ENCODE assay signal across 8 mouse cellular contexts in genomic region chr1:179667450-179667849, GRCm38 (mm10). TPM values are rescaled to one million over a fixed set of nuclear protein-coding genes. Genes with fewer than 3 reads are reported as not detected.
DNase-seq lines count a peak whose midpoint lies in the region; ATAC-seq and TF ChIP-seq lines count a peak whose summit lies in the region.

No protein-coding gene starts in this region.

- WGBS in embryonic facial prominence, embryonic 10.5 days, result under 1% methylated on average over 7 of the region's 7 CpGs
- 2% methylated on average over 7 of the region's 7 CpGs for WGBS in hindbrain, postnatal 0 days

- peak overlapping the region; percentile 86 for H3K9ac ChIP-seq in hindbrain, postnatal 0 days (replicated peaks; ENCODE audit: low read length)

- H3K79me2 ChIP-seq in myocyte (ENCODE audit: control insufficient read depth, insufficient read depth), result no peaks in the 10 kb centered on the region

- peaks cover 20% of the 10 kb centered on the region for H3K4me1 ChIP-seq in embryonic facial prominence, embryonic 10.5 days
- peaks cover 13% of the 10 kb centered on the region for H3K4me1 ChIP-seq in hindbrain, postnatal 0 days (ENCODE audit: insufficient read depth, low read length)

- H3K4me2 ChIP-seq in hindbrain, postnatal 0 days (ENCODE audit: low read depth, low read length), result peak overlapping the region; percentile 83
- H3K4me2 ChIP-seq in myocyte (ENCODE audit: low read depth), result peak overlapping the region; percentile 75

- H3K27ac ChIP-seq in layer of hippocampus, adult 2 months, result peak overlapping the region; percentile 86
- H3K27ac ChIP-seq in embryonic facial prominence, embryonic 10.5 days (replicated peaks), result peak overlapping the region; percentile 92
- H3K27ac ChIP-seq in hindbrain, postnatal 0 days, result peak overlapping the region; percentile 88

- H3K27me3 ChIP-seq in embryonic facial prominence, embryonic 10.5 days (replicated peaks; ENCODE audit: low read depth, poor library complexity, severe bottlenecking), result no peaks in the 10 kb centered on the region
- no peaks in the 10 kb centered on the region for H3K27me3 ChIP-seq in hindbrain, postnatal 0 days (ENCODE audit: insufficient read depth, low read length)
- H3K27me3 ChIP-seq in myocyte (ENCODE audit: control insufficient read depth, insufficient read depth, insufficient read length), result no peaks in the 10 kb centered on the region

- TF ChIP-seq CTCF in layer of hippocampus, adult 2 months (conservative IDR thresholded peaks at IDR 0.05), result no peak
- TF ChIP-seq CTCF in hindbrain, postnatal 0 days (IDR thresholded peaks at IDR 0.05; ENCODE audit: low read depth), result no peak

- peaks cover 15% of the 10 kb centered on the region for H3K36me3 ChIP-seq in embryonic facial prominence, embryonic 10.5 days (replicated peaks)
- 0 out of 2 replicates have a peak, but pooled peaks cover 4% of the 10 kb centered on the region for H3K36me3 ChIP-seq in hindbrain, postnatal 0 days (ENCODE audit: insufficient read depth, low read length)
- no peaks in the 10 kb centered on the region for H3K36me3 ChIP-seq in myocyte (ENCODE audit: control insufficient read depth, insufficient read depth)

- no peaks in the 10 kb centered on the region for H3K9me3 ChIP-seq in embryonic facial prominence, embryonic 10.5 days
- H3K9me3 ChIP-seq in hindbrain, postnatal 0 days (ENCODE audit: low read length), result no peaks in the 10 kb centered on the region

- H3ac ChIP-seq in myocyte (ENCODE audit: control insufficient read depth, insufficient read length), result peak overlapping the region; percentile 33

- TF ChIP-seq POLR2A in myocyte (IDR thresholded peaks at IDR 0.05; ENCODE audit: insufficient read length, low read depth), result no peak

- DNase-seq in layer of hippocampus, adult 2 months (ENCODE audit: low spot score in 2 of 2), result no peak
- no peak for DNase-seq in layer of hippocampus, postnatal 14 days (ENCODE audit: low spot score in 2 of 2)
- DNase-seq in embryonic facial prominence, embryonic 10.5 days (ENCODE audit: low spot score), result no peak
- no peak for DNase-seq in hindbrain, postnatal 0 days (ENCODE audit: low spot score)
- no peak for DNase-seq in frontal cortex, postnatal 36 days (ENCODE audit: low spot score in 2 of 2)
- DNase-seq in cerebellum, postnatal 4 days (ENCODE audit: low spot score in 2 of 2), result no peak
- no peak for DNase-seq in adrenal gland, postnatal 36 days

- H3K4me3 ChIP-seq in layer of hippocampus, adult 2 months, result peak overlapping the region; percentile 84
- H3K4me3 ChIP-seq in embryonic facial prominence, embryonic 10.5 days, result peak overlapping the region; percentile 88
- H3K4me3 ChIP-seq in hindbrain, postnatal 0 days (ENCODE audit: low read length), result peak overlapping the region; percentile 91
- H3K4me3 ChIP-seq in myocyte, result peak overlapping the region; percentile 66

- ATAC-seq in hindbrain, postnatal 0 days, result 0 out of 2 replicates have a peak, but pooled peaks have one; percentile 8

TF ChIP-seq in myocyte, 11 proteins besides CTCF, POLR2A, EP300 and RAD21:
- TF ChIP-seq REST (IDR thresholded peaks at IDR 0.05; ENCODE audit: insufficient read depth, insufficient read length) (no peak), TCF3 (IDR thresholded peaks at IDR 0.05; ENCODE audit: insufficient read length, low read depth) (no peak), USF1 (IDR thresholded peaks at IDR 0.05; ENCODE audit: low read depth) (no peak), MYOG (IDR thresholded peaks at IDR 0.05; ENCODE audit: control insufficient read depth in 1 of 3, insufficient read depth in 1 of 3, insufficient read length in 2 of 3, low read depth in 2 of 3) (no peak), TCF12 (IDR thresholded peaks at IDR 0.05; ENCODE audit: insufficient read depth, poor library complexity, severe bottlenecking) (no peak), CEBPB (IDR thresholded peaks at IDR 0.05; ENCODE audit: insufficient read depth, poor library complexity, severe bottlenecking) (no peak), SRF (IDR thresholded peaks at IDR 0.05; ENCODE audit: control insufficient read depth, insufficient read length, low read depth) (no peak), MYOD1 (IDR thresholded peaks at IDR 0.05; ENCODE audit: control insufficient read depth in 1 of 3, insufficient read length in 2 of 3, low read depth in 2 of 3) (no peak), E2F4 (IDR thresholded peaks at IDR 0.05; ENCODE audit: insufficient read depth) (no peak), MAX (IDR thresholded peaks at IDR 0.05; ENCODE audit: low read depth) (no peak), POLR2AphosphoS2 (IDR thresholded peaks at IDR 0.05; ENCODE audit: insufficient read length, low read depth) (no peak)

RNA-seq across cellular contexts. Expression of gene Sccpdh, which starts 0.6 kb away (rescaled TPM):
- 10 to 100 TPM; 54.6 to 56.1 TPM for total RNA-seq in layer of hippocampus, adult 2 months (2021)
- 10 to 100 TPM; 69.1 to 69.4 TPM for total RNA-seq in layer of hippocampus, postnatal 14 days (2021)
- polyA plus RNA-seq in embryonic facial prominence, embryonic 10.5 days (2016; fragmentation: Nextera tagmentation; extraction: Ambion mirVana), result 68.4 and 78.8 TPM in 2 replicates
- 63.8 and 87.3 TPM in 2 replicates for total RNA-seq in hindbrain, postnatal 0 days (2014; rRNA removed)
- 183 and 187 TPM in 2 replicates for polyA plus RNA-seq in hindbrain, postnatal 0 days (2015; fragmentation: Nextera tagmentation; extraction: Ambion mirVana)
- 43.0 TPM for polyA plus RNA-seq in myocyte (2012; fragmentation: generic; extraction: Trizol)
- total RNA-seq in adrenal gland, postnatal 36 days (2021), result 10 to 100 TPM; 34.8 to 42.0 TPM
